Mouse (Mus musculus): ENCODE data around the gene Tex44. TPM values are rescaled to one million over a fixed set of nuclear protein-coding genes. Genes with fewer than 3 reads are reported as not detected.
A peak's percentile ranks its signal among the peaks of the same experiment; 100 is the strongest.

Tex44 gene
- polyA plus RNA-seq (2012; rRNA removed): not detected in 2 replicates

GRCm38 (mm10) chr1:86426128-86426527, at the start of gene Tex44, which contains the start of gene Nmur1:
Tex44 (plus strand) TSS chr1:86426329.
Nmur1 (minus strand) TSS chr1:86426228.
- no peak for DNase-seq (ENCODE audit: low read depth)
- TF ChIP-seq POLR2A (IDR thresholded peaks at IDR 0.05; ENCODE audit: borderline replicate concordance, extremely low read depth, insufficient read depth, insufficient read length, poor library complexity, severe bottlenecking) (no peak), CTCF (IDR thresholded peaks at IDR 0.05; ENCODE audit: borderline replicate concordance, extremely low read depth, insufficient read depth, insufficient read length) (no peak)

GRCm38 (mm10) chr1:86376354-86376753, 49.8 kb upstream of the Tex44 start:
- TF ChIP-seq POLR2A (IDR thresholded peaks at IDR 0.05; ENCODE audit: borderline replicate concordance, extremely low read depth, insufficient read depth, insufficient read length, poor library complexity, severe bottlenecking) (no peak), CTCF (IDR thresholded peaks at IDR 0.05; ENCODE audit: borderline replicate concordance, extremely low read depth, insufficient read depth, insufficient read length) (no peak)
- no peak for DNase-seq (ENCODE audit: low read depth)

GRCm38 (mm10) chr1:86378662-86379061, 47.5 kb upstream of the Tex44 start:
- DNase-seq (ENCODE audit: low read depth): no peak

GRCm38 (mm10) chr1:86379161-86379569, 47.0 kb upstream of the Tex44 start:
- TF ChIP-seq POLR2A (IDR thresholded peaks at IDR 0.05; ENCODE audit: borderline replicate concordance, extremely low read depth, insufficient read depth, insufficient read length, poor library complexity, severe bottlenecking) (no peak), CTCF (IDR thresholded peaks at IDR 0.05; ENCODE audit: borderline replicate concordance, extremely low read depth, insufficient read depth, insufficient read length) (no peak)
- no peak for DNase-seq (ENCODE audit: low read depth)

More at GRCm38 (mm10) chr1:86378662-86379061, 47.5 kb upstream of the Tex44 start:
- TF ChIP-seq POLR2A (IDR thresholded peaks at IDR 0.05; ENCODE audit: borderline replicate concordance, extremely low read depth, insufficient read depth, insufficient read length, poor library complexity, severe bottlenecking) (no peak), CTCF (IDR thresholded peaks at IDR 0.05; ENCODE audit: borderline replicate concordance, extremely low read depth, insufficient read depth, insufficient read length) (no peak)

GRCm38 (mm10) chr1:86381027-86381426, 45.1 kb upstream of the Tex44 start:
- peak; percentile 63 for DNase-seq (ENCODE audit: low read depth)
- peak; percentile 66 for TF ChIP-seq CTCF (IDR thresholded peaks at IDR 0.05; ENCODE audit: borderline replicate concordance, extremely low read depth, insufficient read depth, insufficient read length)
- no peak for TF ChIP-seq POLR2A (IDR thresholded peaks at IDR 0.05; ENCODE audit: borderline replicate concordance, extremely low read depth, insufficient read depth, insufficient read length, poor library complexity, severe bottlenecking)

GRCm38 (mm10) chr1:86389230-86389629, 36.9 kb upstream of the Tex44 start:
- peak; percentile 93 for TF ChIP-seq CTCF (IDR thresholded peaks at IDR 0.05; ENCODE audit: borderline replicate concordance, extremely low read depth, insufficient read depth, insufficient read length)
- no peak for TF ChIP-seq POLR2A (IDR thresholded peaks at IDR 0.05; ENCODE audit: borderline replicate concordance, extremely low read depth, insufficient read depth, insufficient read length, poor library complexity, severe bottlenecking)
- DNase-seq (ENCODE audit: low read depth): peak; percentile 75

- TF ChIP-seq POLR2A (IDR thresholded peaks at IDR 0.05; ENCODE audit: borderline replicate concordance, extremely low read depth, insufficient read depth, insufficient read length, poor library complexity, severe bottlenecking) (no peak), CTCF (IDR thresholded peaks at IDR 0.05; ENCODE audit: borderline replicate concordance, extremely low read depth, insufficient read depth, insufficient read length) (no peak)
- DNase-seq (ENCODE audit: low read depth): no peak
Measured at GRCm38 (mm10) chr1:86391425-86391824, 34.7 kb upstream of the Tex44 start.

- DNase-seq (ENCODE audit: low read depth): no peak
- TF ChIP-seq CTCF (IDR thresholded peaks at IDR 0.05; ENCODE audit: borderline replicate concordance, extremely low read depth, insufficient read depth, insufficient read length) (no peak), POLR2A (IDR thresholded peaks at IDR 0.05; ENCODE audit: borderline replicate concordance, extremely low read depth, insufficient read depth, insufficient read length, poor library complexity, severe bottlenecking) (no peak)
Measured at GRCm38 (mm10) chr1:86393219-86393618, 32.9 kb upstream of the Tex44 start.

- no peak for DNase-seq (ENCODE audit: low read depth)
Measured at GRCm38 (mm10) chr1:86394246-86394645, 31.9 kb upstream of the Tex44 start.

GRCm38 (mm10) chr1:86395897-86396296, 30.2 kb upstream of the Tex44 start:
- DNase-seq (ENCODE audit: low read depth): no peak
- peak; percentile 38; the same call in 1 of the 2 replicates for TF ChIP-seq CTCF (IDR thresholded peaks at IDR 0.05; ENCODE audit: borderline replicate concordance, extremely low read depth, insufficient read depth, insufficient read length)
- no peak for TF ChIP-seq POLR2A (IDR thresholded peaks at IDR 0.05; ENCODE audit: borderline replicate concordance, extremely low read depth, insufficient read depth, insufficient read length, poor library complexity, severe bottlenecking)

More at GRCm38 (mm10) chr1:86394246-86394645, 31.9 kb upstream of the Tex44 start:
- no peak for TF ChIP-seq CTCF (IDR thresholded peaks at IDR 0.05; ENCODE audit: borderline replicate concordance, extremely low read depth, insufficient read depth, insufficient read length)
- TF ChIP-seq POLR2A (IDR thresholded peaks at IDR 0.05; ENCODE audit: borderline replicate concordance, extremely low read depth, insufficient read depth, insufficient read length, poor library complexity, severe bottlenecking): no peak

- no peak for DNase-seq (ENCODE audit: low read depth)
- TF ChIP-seq CTCF (IDR thresholded peaks at IDR 0.05; ENCODE audit: borderline replicate concordance, extremely low read depth, insufficient read depth, insufficient read length): no peak
- TF ChIP-seq POLR2A (IDR thresholded peaks at IDR 0.05; ENCODE audit: borderline replicate concordance, extremely low read depth, insufficient read depth, insufficient read length, poor library complexity, severe bottlenecking): no peak
Measured at GRCm38 (mm10) chr1:86397621-86398020, 28.5 kb upstream of the Tex44 start.

GRCm38 (mm10) chr1:86398222-86398621, 27.9 kb upstream of the Tex44 start:
- no peak for TF ChIP-seq CTCF (IDR thresholded peaks at IDR 0.05; ENCODE audit: borderline replicate concordance, extremely low read depth, insufficient read depth, insufficient read length)
- no peak for TF ChIP-seq POLR2A (IDR thresholded peaks at IDR 0.05; ENCODE audit: borderline replicate concordance, extremely low read depth, insufficient read depth, insufficient read length, poor library complexity, severe bottlenecking)
- DNase-seq (ENCODE audit: low read depth): no peak
